Mouse (Mus musculus) neural tube, embryonic 12.5 days (tissue): ENCODE measurements around the gene Phox2a. TPM values are rescaled to one million over a fixed set of nuclear protein-coding genes. Genes with fewer than 3 reads are reported as not detected.

Experiments
- ATAC-seq: fragments of 200-750 bp; cut with Nextera tagmentation; 2 replicates; pipeline ENCODE4 v1.8.0; 2017; ENCODE audit warnings: low read depth, mild to moderate bottlenecking, moderate TSS enrichment, moderate library complexity; ENCODE audit not compliant: low FRiP score
- H3K27ac ChIP-seq: fragments of 300-500 bp; sonication (generic); 2 replicates; pipeline ENCODE4 v1.5.1; 2016
- H3K27me3 ChIP-seq: fragments of 300-500 bp; sonication (generic); replicated peaks from 2 replicates; pipeline ENCODE4 v1.6.1; 2016; ENCODE audit warnings: mild to moderate bottlenecking
- H3K36me3 ChIP-seq: fragments of 300-500 bp; sonication (generic); 2 replicates; pipeline ENCODE4 v1.6.1; 2016; ENCODE audit warnings: mild to moderate bottlenecking
- H3K4me1 ChIP-seq: fragments of 300-500 bp; sonication (generic); 2 replicates; pipeline ENCODE4 v1.6.1; 2016
- H3K4me2 ChIP-seq: fragments of 300-500 bp; sonication (generic); replicated peaks from 2 replicates; pipeline ENCODE4 v1.6.1; 2016; ENCODE audit warnings: mild to moderate bottlenecking
- H3K4me3 ChIP-seq: fragments of 300-500 bp; sonication (generic); 2 replicates; pipeline ENCODE4 v1.5.1; 2016
- H3K9ac ChIP-seq: fragments of 300-500 bp; sonication (generic); 2 replicates; pipeline ENCODE4 v1.6.1; 2016; ENCODE audit warnings: mild to moderate bottlenecking
- H3K9me3 ChIP-seq: fragments of 300-500 bp; sonication (generic); 2 replicates; pipeline ENCODE4 v1.6.1; 2016; ENCODE audit warnings: mild to moderate bottlenecking
- WGBS: fragments of 180-500 bp; shearing (Covaris S2); methylation state at CpG from one replicate; pipeline ENCODE4 v1.1.7; 2016; 5-methylcytosine and 5-hydroxymethylcytosine counted together
- polyA plus RNA-seq: library from polyadenylated mRNA; unstranded; fragments of >200 nt; fragmentation: Nextera tagmentation; extraction: Ambion mirVana; gene quantifications from 2 replicates; pipeline ENCODE4 v1.2.1, GENCODE M21; 2016

The Phox2a gene
- polyA plus RNA-seq, 1 experiment from 2014 or later: 1.9 TPM

DNA sequence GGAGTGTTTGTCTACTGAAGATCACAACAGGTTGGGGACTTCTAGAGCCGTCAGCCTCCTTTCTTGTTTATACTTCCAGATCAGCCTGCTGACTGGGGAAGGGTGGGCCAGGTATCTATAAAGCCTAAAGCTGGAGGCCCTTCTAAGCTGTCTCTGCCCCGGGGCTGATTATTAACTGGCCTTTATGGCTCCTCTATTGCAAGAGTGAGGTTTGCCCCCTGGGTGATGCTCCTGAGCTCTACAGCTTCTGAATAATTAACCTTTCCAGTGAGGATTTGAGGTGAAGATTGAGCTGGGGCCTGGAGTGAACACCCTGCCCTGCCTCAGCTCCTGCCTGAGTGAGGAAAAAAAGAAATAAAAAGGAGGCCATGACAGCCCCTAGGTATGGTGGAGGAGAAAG, 52.5 kb downstream of the Phox2a start, which contains the start of gene Folr1:
Gene Folr1, minus strand, starts transcription at position 160 of the 400 bp plus-strand sequence.
- Histone ChIP-seq H3K4me2 (no peak within 1 kb of the TSS), H3K9ac (no peak within 1 kb of the TSS), H3K9me3 (no peaks in the 10 kb centered on the region), H3K27ac (no peak within 1 kb of the TSS), H3K36me3 (no peaks in the 10 kb centered on the region), H3K4me1 (no peaks in the 10 kb centered on the region), H3K27me3 (no peaks in the 10 kb centered on the region), H3K4me3 (no peak within 1 kb of the TSS)
- no peak for ATAC-seq
- 34% methylated on average over 2 of the region's 2 CpGs for WGBS

DNA sequence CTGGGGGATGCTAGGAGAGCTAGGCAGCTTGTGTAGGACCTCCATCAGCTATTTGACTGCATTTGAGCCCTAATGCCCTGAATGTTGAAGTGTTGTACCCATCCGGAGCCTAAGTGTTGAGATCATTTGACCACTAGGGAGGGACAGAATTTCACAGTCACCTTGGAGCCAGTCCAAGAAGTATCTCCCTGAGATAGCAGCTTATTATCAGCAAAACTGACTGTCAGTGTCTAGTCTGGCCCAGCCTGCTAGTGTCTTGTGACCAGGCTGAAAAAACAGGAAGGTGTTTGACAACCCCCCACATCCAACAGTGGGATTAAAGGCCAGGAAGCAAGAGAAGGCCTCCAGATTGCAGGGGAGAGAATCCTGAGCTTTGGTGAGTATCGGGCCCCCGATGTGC, 53.2 kb downstream of the Phox2a start:
- Histone ChIP-seq H3K4me1 (no peaks in the 10 kb centered on the region), H3K4me3 (no peak overlapping the region), H3K4me2 (no peak overlapping the region), H3K36me3 (no peaks in the 10 kb centered on the region), H3K27ac (no peak overlapping the region), H3K9me3 (no peaks in the 10 kb centered on the region), H3K27me3 (no peaks in the 10 kb centered on the region), H3K9ac (no peak overlapping the region)
- no peak for ATAC-seq
- WGBS: 90% methylated on average over 3 of the region's 3 CpGs

Other genes starting within 250 kb of the Phox2a start
- not detected in 2 replicates for gene Art2b, start 232.7 kb upstream of the Phox2a start, polyA plus RNA-seq
- 33.8 and 41.0 TPM in 2 replicates for gene Clpb, start 154.7 kb upstream of the Phox2a start, polyA plus RNA-seq
- gene Inppl1, start 19.9 kb downstream of the Phox2a start, polyA plus RNA-seq: 34.9 and 37.7 TPM in 2 replicates
- 1.2 and 1.3 TPM in 2 replicates for gene Folr2, start 38.9 kb downstream of the Phox2a start, polyA plus RNA-seq
- gene Anapc15, start 45.4 kb downstream of the Phox2a start, polyA plus RNA-seq: 86.0 and 89.1 TPM in 2 replicates
- gene Folr1, start 52.5 kb downstream of the Phox2a start, polyA plus RNA-seq: 1.0 TPM in 1 of 2 replicates, not detected in the other
- 134 and 137 TPM in 2 replicates for gene Lamtor1, start 87.6 kb downstream of the Phox2a start, polyA plus RNA-seq
- 0.56 and 0.74 TPM in 2 replicates for gene Tomt, start 88.0 kb downstream of the Phox2a start, polyA plus RNA-seq
- 5.0 and 6.3 TPM in 2 replicates for gene Lrrc51, start 115.6 kb downstream of the Phox2a start, polyA plus RNA-seq
- gene Numa1, start 115.8 kb downstream of the Phox2a start, polyA plus RNA-seq: 82.7 and 86.1 TPM in 2 replicates
- 4.1 and 5.3 TPM in 2 replicates for gene Il18bp, start 200.4 kb downstream of the Phox2a start, polyA plus RNA-seq
- 29.1 and 30.2 TPM in 2 replicates for gene Rnf121, start 247.2 kb downstream of the Phox2a start, polyA plus RNA-seq
- gene Xndc1, start 247.2 kb downstream of the Phox2a start, polyA plus RNA-seq: 32.4 and 34.2 TPM in 2 replicates
- 2.5 and 2.6 TPM in 2 replicates for gene Xntrpc, start 247.4 kb downstream of the Phox2a start, polyA plus RNA-seq